ENCODE assay signal across 22 mouse cellular contexts in genomic region chr16:23157013-23157412, GRCm38 (mm10). TPM values are rescaled to one million over a fixed set of nuclear protein-coding genes. Genes with fewer than 3 reads are reported as not detected.
"Had no signal": no experiment of that assay in that cellular context is flagged by ENCODE, and none has a peak within 500 bp of the region (broad histone marks: within the 10 kb centered on the region; RNA-seq: fewer than 3 reads in every experiment).

No protein-coding gene starts in this region.

- H3K4me2 ChIP-seq: neural tube, embryonic 12.5 days; neural tube, embryonic 13.5 days; neural tube, embryonic 15.5 days; stomach, embryonic 15.5 days had no signal

- H3K4me3 ChIP-seq: neural tube, embryonic 12.5 days; neural tube, embryonic 13.5 days; neural tube, embryonic 15.5 days; stomach, embryonic 15.5 days had no signal

- H3K36me3 ChIP-seq: neural tube, embryonic 12.5 days; neural tube, embryonic 13.5 days; neural tube, embryonic 15.5 days; stomach, embryonic 15.5 days had no signal

- H3K9ac ChIP-seq: neural tube, embryonic 12.5 days; neural tube, embryonic 13.5 days; neural tube, embryonic 15.5 days; stomach, embryonic 15.5 days had no signal

- H3K9me3 ChIP-seq: neural tube, embryonic 12.5 days; neural tube, embryonic 13.5 days; neural tube, embryonic 15.5 days; stomach, embryonic 15.5 days had no signal

- H3K4me1 ChIP-seq: neural tube, embryonic 12.5 days; neural tube, embryonic 13.5 days; neural tube, embryonic 15.5 days; stomach, embryonic 15.5 days had no signal

- H3K27ac ChIP-seq: neural tube, embryonic 12.5 days; neural tube, embryonic 13.5 days; neural tube, embryonic 15.5 days; stomach, embryonic 15.5 days; stomach, postnatal 0 days had no signal

- H3K27me3 ChIP-seq: neural tube, embryonic 12.5 days; neural tube, embryonic 13.5 days; neural tube, embryonic 15.5 days; stomach, embryonic 15.5 days had no signal

- DNase-seq: retina, postnatal 1 day; right cerebral cortex, adult 18-20 months; right cerebral cortex, postnatal 14 days; right cerebral cortex, postnatal 25 days; right cerebral cortex, postnatal 4 days; spleen, adult 18-20 months; thymus, adult 18-20 months; thymus, adult 2 months; thymus, postnatal 14 days; thymus, postnatal 25 days; thymus, postnatal 36 days; thymus, postnatal 4 days had no signal

RNA-seq across cellular contexts. Expression of gene Adipoq, which starts 10.7 kb away (rescaled TPM):
- total RNA-seq: neutrophil, adult 5-6 weeks had no signal
- polyA plus RNA-seq: neural tube, embryonic 11.5 days; neural tube, embryonic 12.5 days; neural tube, embryonic 13.5 days; neural tube, embryonic 14.5 days; stomach, embryonic 14.5 days; stomach, embryonic 15.5 days; stomach, embryonic 16.5 days; stomach, postnatal 0 days had no signal
